Mouse (Mus musculus) bone marrow, adult 2 months (tissue): ENCODE data around the gene Gm17660.

Experiments used
- CTCF ChIP-seq: fragments of 200-500 bp; IDR thresholded peaks from 2 replicates; pipeline ENCODE4 v1.5.1; 2011; ENCODE audit warnings: low read length, control low read depth; ENCODE audit not compliant: control insufficient read depth, insufficient read depth
- POLR2A ChIP-seq: fragments of 200-500 bp; IDR thresholded peaks from 2 replicates; pipeline ENCODE4 v1.6.1; 2011; ENCODE audit warnings: low read depth, mild to moderate bottlenecking, control low read depth, low read length, borderline replicate concordance; ENCODE audit not compliant: control insufficient read depth

DNA sequence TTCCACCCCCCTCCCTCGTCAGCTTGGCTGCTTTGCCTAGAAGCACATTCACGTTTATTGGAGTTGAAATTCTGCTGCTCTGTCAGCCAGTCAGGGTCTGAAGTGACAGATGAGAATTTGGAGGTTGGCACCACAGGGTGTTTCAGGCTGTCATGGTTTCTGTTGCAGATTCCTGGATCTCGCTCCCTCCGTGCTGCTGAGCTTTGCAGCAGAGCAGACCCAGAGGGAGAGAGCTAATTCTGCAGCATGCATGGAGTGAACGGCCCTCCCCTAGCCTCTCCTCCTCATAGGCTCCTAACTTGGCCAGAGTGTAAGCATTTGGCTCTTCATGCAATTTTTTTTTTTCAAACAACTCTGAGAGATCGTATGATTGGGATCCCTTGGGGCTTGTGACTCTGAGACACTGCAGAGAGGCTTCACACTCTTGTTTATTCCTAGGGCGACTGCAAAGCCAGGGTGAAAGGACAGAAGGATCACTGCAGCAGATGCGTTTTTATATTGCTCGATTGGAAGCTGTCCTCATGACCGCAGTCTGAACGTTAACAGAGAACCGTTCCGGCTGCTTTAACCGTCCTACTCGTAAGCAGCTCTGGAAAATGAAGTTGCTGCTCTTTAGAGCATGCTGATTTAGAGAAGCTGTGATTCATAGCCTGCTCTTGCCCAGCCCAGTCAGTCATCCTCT is 36.2 kb upstream of the Gm17660 start, which contains the start of gene Sparcl1:
- TF ChIP-seq CTCF (no peak), POLR2A (no peak)
